Mouse (Mus musculus): Measurements from ENCODE around the gene Proz.

- TF ChIP-seq CTCF (IDR thresholded peaks at IDR 0.05; ENCODE audit: borderline replicate concordance, insufficient read depth, low read length) (no peak), POLR2A (IDR thresholded peaks at IDR 0.05; ENCODE audit: low read depth, low read length) (no peak)
Observed at GRCm38 (mm10) chr8:13063112-13063511, 2.4 kb downstream of the Proz start.
